Mouse (Mus musculus): ENCODE measurements around the gene Mef2c.

GRCm38 (mm10) chr13:83480388-83480787 lies 23.4 kb upstream of the Mef2c start:
- TF ChIP-seq CTCF (conservative IDR thresholded peaks at IDR 0.05 in 1 of 2, IDR thresholded peaks at IDR 0.05 in 1 of 2; ENCODE audit: low read depth in 2 of 2, low read length in 2 of 2) (no peak), MAX (IDR thresholded peaks at IDR 0.05; ENCODE audit: low read length) (no peak), POLR2A (IDR thresholded peaks at IDR 0.05; ENCODE audit: low read depth, low read length) (no peak), NELFE (IDR thresholded peaks at IDR 0.05; ENCODE audit: low read depth, low read length) (no peak), EP300 (IDR thresholded peaks at IDR 0.05; ENCODE audit: low read length) (no peak), MXI1 (IDR thresholded peaks at IDR 0.05; ENCODE audit: low read depth, low read length) (no peak), KAT2A (IDR thresholded peaks at IDR 0.05; ENCODE audit: insufficient replicate concordance, low read length) (no peak), CHD2 (IDR thresholded peaks at IDR 0.05; ENCODE audit: low read length) (no peak), GABPA (IDR thresholded peaks at IDR 0.05; ENCODE audit: insufficient replicate concordance, low read depth, low read length) (no peak), ZNF384 (IDR thresholded peaks at IDR 0.05; ENCODE audit: low read depth, low read length) (no peak), USF1 (IDR thresholded peaks at IDR 0.05; ENCODE audit: low read depth, low read length) (no peak)

All from CH12.LX (cell line).